Mouse (Mus musculus) layer of hippocampus, adult 11-12 months (tissue): ENCODE measurements at regions not wholly inside any gene's neighbourhood (a gene's known extent, or its start where the extent isn't known, plus 50 kb on each side); places are given as distances from the start of the nearest gene placed in this dataset.
A peak's percentile ranks its signal among the peaks of the same experiment; 100 is the strongest.
"Not testable (repeated sequence)": the region's sequence is repeated elsewhere in the genome, so short reads cannot be mapped to it uniquely, and the experiment has no call there.

Experiments used
- DNase-seq: peaks from one replicate; pipeline ENCODE4 v3.0.0; 2022; ENCODE audit warnings: low spot score

DNA sequence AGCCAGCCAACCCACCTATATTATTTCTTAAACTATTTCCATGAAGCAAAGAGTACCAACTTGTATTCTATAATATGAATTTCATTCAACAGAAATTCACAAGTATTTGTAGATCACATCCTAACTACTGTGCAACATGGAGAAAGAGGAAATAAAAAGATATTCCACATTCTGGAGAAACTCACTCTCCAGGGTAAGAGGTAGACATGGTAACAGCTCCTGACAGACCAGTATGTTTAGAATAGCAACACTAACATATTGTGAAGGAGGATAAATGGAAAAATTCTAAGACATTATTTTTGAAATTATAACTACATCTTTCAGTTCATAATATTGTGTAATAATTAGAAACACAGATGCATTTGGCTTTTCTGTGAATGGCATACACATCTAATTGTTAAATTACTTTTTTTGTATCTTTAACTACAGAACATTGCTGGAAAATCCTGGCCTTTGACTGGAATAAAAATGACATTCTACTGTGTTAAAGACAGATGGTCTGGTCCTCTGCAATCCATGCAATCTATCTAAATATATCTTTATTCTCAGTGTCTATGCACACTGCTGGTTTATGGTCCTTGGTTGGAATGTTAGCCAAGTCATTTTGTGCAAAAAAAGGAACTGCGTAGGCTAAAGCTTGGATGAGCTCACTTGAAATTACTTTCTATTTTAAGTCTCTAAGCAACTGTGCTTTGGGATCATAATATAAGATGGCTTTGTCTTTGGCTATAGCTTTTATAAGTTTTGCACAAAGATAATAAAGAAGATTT, 106.6 kb upstream of the Ctag2 start:
- DNase-seq = peak; percentile 10

DNA sequence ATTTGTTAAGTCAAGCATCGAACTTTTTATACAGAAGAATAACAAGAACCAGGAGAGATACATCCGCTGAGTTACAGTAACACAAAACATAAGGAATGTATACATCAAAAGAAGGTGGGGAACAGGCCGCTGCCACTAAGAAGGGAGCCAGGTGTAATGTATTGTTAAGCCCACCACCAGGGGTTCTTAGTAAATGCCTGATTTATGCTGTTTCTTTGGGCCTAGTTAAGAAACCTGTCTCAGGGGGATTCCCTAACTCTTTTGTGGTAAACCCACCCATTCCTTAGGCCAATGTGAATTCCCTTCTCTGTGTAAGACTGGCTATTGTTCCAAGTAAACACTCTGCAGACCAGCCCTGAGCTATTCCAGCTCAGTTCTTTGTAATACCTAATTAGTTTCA, 68.5 kb upstream of the Ctag2 start:
- DNase-seq = not testable (repeated sequence)
